Mouse (Mus musculus) NIH3T3 (cell line): ENCODE data around the gene Nploc4.
"Not testable (repeated sequence)": the region's sequence is repeated elsewhere in the genome, so short reads cannot be mapped to it uniquely, and the experiment has no call there.

Experiments used
- DNase-seq: peaks from one replicate; pipeline ENCODE4 v3.0.0-alpha.2; 2012; ENCODE audit warnings: low read depth

Gene Nploc4

GRCm38 (mm10) chr11:120442765-120443280, 5.3 kb upstream of the Nploc4 start:
- DNase-seq: no peak

GRCm38 (mm10) chr11:120442344-120442743, 4.8 kb upstream of the Nploc4 start, which contains the start of gene Tspan10:
Gene Tspan10 (plus strand): TSS chr11:120442644.
- DNase-seq: no peak

- DNase-seq: peak; percentile 57
Observed at GRCm38 (mm10) chr11:120437857-120438385, 413 bp upstream of the Nploc4 start.

GRCm38 (mm10) chr11:120426727-120427126, 10.8 kb downstream of the Nploc4 start:
- DNase-seq: no peak

- DNase-seq: peak; percentile 85
Observed at GRCm38 (mm10) chr11:120423569-120424295, 13.8 kb downstream of the Nploc4 start.

GRCm38 (mm10) chr11:120422651-120423568, 14.6 kb downstream of the Nploc4 start:
- DNase-seq: no peak

GRCm38 (mm10) chr11:120418592-120418991, 18.9 kb downstream of the Nploc4 start:
- no peak for DNase-seq

GRCm38 (mm10) chr11:120417852-120418251, 19.7 kb downstream of the Nploc4 start:
- DNase-seq: no peak

GRCm38 (mm10) chr11:120413621-120414020, 23.9 kb downstream of the Nploc4 start:
- DNase-seq: not testable (repeated sequence)

GRCm38 (mm10) chr11:120406445-120406844, 31.1 kb downstream of the Nploc4 start:
- DNase-seq: no peak

GRCm38 (mm10) chr11:120405867-120406266, 31.6 kb downstream of the Nploc4 start:
- DNase-seq: no peak

GRCm38 (mm10) chr11:120404814-120405213, 32.7 kb downstream of the Nploc4 start:
- DNase-seq: no peak

- DNase-seq: no peak
Observed at GRCm38 (mm10) chr11:120399319-120399718, 38.2 kb downstream of the Nploc4 start.

GRCm38 (mm10) chr11:120397602-120398001, 39.9 kb downstream of the Nploc4 start:
- no peak for DNase-seq

GRCm38 (mm10) chr11:120395661-120396060, 41.8 kb downstream of the Nploc4 start:
- peak; percentile 52 for DNase-seq

- no peak for DNase-seq
Observed at GRCm38 (mm10) chr11:120388580-120388979, 48.9 kb downstream of the Nploc4 start.

- DNase-seq: peak; percentile 79
Observed at GRCm38 (mm10) chr11:120387157-120387556, 50.4 kb downstream of the Nploc4 start.

- no peak for DNase-seq
Observed at GRCm38 (mm10) chr11:120386632-120387031, 50.9 kb downstream of the Nploc4 start.

GRCm38 (mm10) chr11:120382509-120382908, 55.0 kb downstream of the Nploc4 start:
- no peak for DNase-seq

GRCm38 (mm10) chr11:120381157-120381556, 56.4 kb downstream of the Nploc4 start:
- DNase-seq: no peak

GRCm38 (mm10) chr11:120380271-120380670, 57.2 kb downstream of the Nploc4 start:
- DNase-seq: no peak
